Mouse (Mus musculus) midbrain, embryonic 16.5 days (tissue): ENCODE data around the gene Ankrd13a. TPM values are rescaled to one million over a fixed set of nuclear protein-coding genes. Genes with fewer than 3 reads are reported as not detected.

ENCODE experiments used
- ATAC-seq: fragments of 200-750 bp; cut with Nextera tagmentation; 2 replicates; pipeline ENCODE4 v1.8.0; 2017; ENCODE audit warnings: moderate TSS enrichment
- H3K27ac ChIP-seq: fragments of 300-500 bp; sonication (generic); 2 replicates; pipeline ENCODE4 v1.5.1; 2014; ENCODE audit warnings: mild to moderate bottlenecking, low read length, mixed read lengths
- H3K27me3 ChIP-seq: fragments of 300-500 bp; sonication (generic); 2 replicates; pipeline ENCODE4 v1.6.1; 2014; ENCODE audit warnings: low read depth, low read length, mixed read lengths; ENCODE audit not compliant: control insufficient read depth, insufficient read depth
- H3K36me3 ChIP-seq: fragments of 300-500 bp; sonication (generic); 2 replicates; pipeline ENCODE4 v1.6.1; 2014; ENCODE audit warnings: mild to moderate bottlenecking, low read length, moderate library complexity, mixed read lengths; ENCODE audit not compliant: control insufficient read depth, insufficient read depth
- H3K4me1 ChIP-seq: fragments of 300-500 bp; sonication (generic); 2 replicates; pipeline ENCODE4 v1.6.1; 2014; ENCODE audit warnings: mild to moderate bottlenecking, low read length, mixed read lengths; ENCODE audit not compliant: control insufficient read depth, insufficient read depth
- H3K4me2 ChIP-seq: fragments of 300-500 bp; sonication (generic); 2 replicates; pipeline ENCODE4 v1.6.1; 2014; ENCODE audit warnings: mild to moderate bottlenecking, low read length, mixed read lengths
- H3K4me3 ChIP-seq: fragments of 300-500 bp; sonication (generic); 2 replicates; pipeline ENCODE4 v1.5.1; 2014; ENCODE audit warnings: low read depth, mild to moderate bottlenecking, low read length, moderate library complexity, mixed read lengths
- H3K9ac ChIP-seq: fragments of 300-500 bp; sonication (generic); 2 replicates; pipeline ENCODE4 v1.6.1; 2014; ENCODE audit warnings: low read depth, low read length, mixed read lengths
- H3K9me3 ChIP-seq: fragments of 300-500 bp; sonication (generic); replicated peaks from 2 replicates; pipeline ENCODE4 v1.6.1; 2014; ENCODE audit warnings: mild to moderate bottlenecking, low read length, mixed read lengths; ENCODE audit not compliant: control insufficient read depth, poor library complexity, severe bottlenecking
- WGBS: fragments of 180-500 bp; shearing (Covaris S2); extraction: QIAGEN DNeasy Blood & Tissue Kit; methylation state at CpG from one replicate; pipeline ENCODE4 v1.1.7; 2014; 5-methylcytosine and 5-hydroxymethylcytosine counted together
- polyA plus RNA-seq: library from polyadenylated mRNA; unstranded; fragments of >200 nt; fragmentation: Nextera tagmentation; extraction: Ambion mirVana; gene quantifications from 2 replicates; pipeline ENCODE4 v1.2.1, GENCODE M21; 2015

Gene Ankrd13a
- polyA plus RNA-seq, 1 experiment from 2014 or later, result 24.3 TPM

GRCm38 (mm10) chr5:114759536-114760090 lies 14.9 kb upstream of the Ankrd13a start:
- Histone ChIP-seq H3K27ac (no peak overlapping the region), H3K36me3 (peaks cover 29% of the 10 kb centered on the region), H3K4me3 (no peak overlapping the region), H3K9me3 (no peaks in the 10 kb centered on the region), H3K27me3 (no peaks in the 10 kb centered on the region), H3K4me2 (no peak overlapping the region), H3K9ac (no peak overlapping the region), H3K4me1 (no peaks in the 10 kb centered on the region)
- ATAC-seq, result no peak
- WGBS, result 95% methylated on average over 5 of the region's 5 CpGs

- Histone ChIP-seq H3K4me1 (no peaks in the 10 kb centered on the region), H3K27ac (no peak overlapping the region), H3K27me3 (no peaks in the 10 kb centered on the region), H3K4me3 (no peak overlapping the region), H3K36me3 (peaks cover 28% of the 10 kb centered on the region), H3K4me2 (no peak overlapping the region), H3K9me3 (no peaks in the 10 kb centered on the region), H3K9ac (no peak overlapping the region)
- WGBS, result 88% methylated on average over 8 of the region's 8 CpGs
- ATAC-seq, result no peak
These were observed 12.5 kb upstream of the Ankrd13a start for GRCm38 (mm10) chr5:114761980-114762379.

- Histone ChIP-seq H3K9ac (no peak overlapping the region), H3K27me3 (no peaks in the 10 kb centered on the region), H3K4me1 (peaks cover 3% of the 10 kb centered on the region; the same call in 1 of the 2 replicates), H3K27ac (no peak overlapping the region), H3K36me3 (peaks cover 19% of the 10 kb centered on the region), H3K4me2 (no peak overlapping the region), H3K4me3 (no peak overlapping the region), H3K9me3 (no peaks in the 10 kb centered on the region)
- 87% methylated on average over 18 of the region's 18 CpGs for WGBS
- ATAC-seq, result no peak
These were observed 9.4 kb upstream of the Ankrd13a start for GRCm38 (mm10) chr5:114764812-114765735.

- WGBS, result 96% methylated on average over 8 of the region's 8 CpGs
- no peak for ATAC-seq
- Histone ChIP-seq H3K36me3 (peaks cover 11% of the 10 kb centered on the region), H3K4me2 (no peak overlapping the region), H3K27ac (no peak overlapping the region), H3K27me3 (no peaks in the 10 kb centered on the region), H3K4me3 (no peak overlapping the region), H3K4me1 (peaks cover 13% of the 10 kb centered on the region), H3K9ac (no peak overlapping the region), H3K9me3 (no peaks in the 10 kb centered on the region)
These were observed 7.8 kb upstream of the Ankrd13a start for GRCm38 (mm10) chr5:114766686-114767085.

- Histone ChIP-seq H3K36me3 (peaks cover 11% of the 10 kb centered on the region), H3K4me2 (no peak overlapping the region), H3K27me3 (no peaks in the 10 kb centered on the region), H3K27ac (no peak overlapping the region), H3K4me1 (peaks cover 18% of the 10 kb centered on the region), H3K9me3 (no peaks in the 10 kb centered on the region), H3K9ac (no peak overlapping the region), H3K4me3 (no peak overlapping the region)
- no peak for ATAC-seq
- 85% methylated on average over 7 of the region's 7 CpGs for WGBS
These were observed 7.3 kb upstream of the Ankrd13a start for GRCm38 (mm10) chr5:114767185-114767584.

GRCm38 (mm10) chr5:114769786-114770185 lies 4.7 kb upstream of the Ankrd13a start:
- Histone ChIP-seq H3K9me3 (no peaks in the 10 kb centered on the region), H3K36me3 (peaks cover 2% of the 10 kb centered on the region; the same call in 1 of the 2 replicates), H3K4me2 (no peak overlapping the region), H3K4me3 (no peak overlapping the region), H3K9ac (no peak overlapping the region), H3K27me3 (no peaks in the 10 kb centered on the region), H3K4me1 (peaks cover 20% of the 10 kb centered on the region), H3K27ac (no peak overlapping the region)
- 93% methylated on average over 8 of the region's 8 CpGs for WGBS
- no peak for ATAC-seq

- 76% methylated on average over 8 of the region's 8 CpGs for WGBS
- peaks cover 30% of the 10 kb centered on the region for H3K4me1 ChIP-seq
- ATAC-seq, result no peak
These were observed 2.7 kb upstream of the Ankrd13a start for GRCm38 (mm10) chr5:114771796-114772195.

GRCm38 (mm10) chr5:114772456-114773203 lies 1.8 kb upstream of the Ankrd13a start:
- Histone ChIP-seq H3K4me2 (peak overlapping the region; percentile 60), H3K9me3 (no peaks in the 10 kb centered on the region), H3K36me3 (no peaks in the 10 kb centered on the region), H3K27ac (peak overlapping the region; percentile 78), H3K27me3 (no peaks in the 10 kb centered on the region), H3K4me1 (peaks cover 33% of the 10 kb centered on the region), H3K9ac (peak overlapping the region; percentile 94), H3K4me3 (peak overlapping the region; percentile 81)
- peak; percentile 47; the same call in 1 of the 2 replicates for ATAC-seq
- under 1% methylated on average over 28 of the region's 57 CpGs for WGBS

More at GRCm38 (mm10) chr5:114771796-114772195, 2.7 kb upstream of the Ankrd13a start:
- H3K4me3 ChIP-seq, result peak overlapping the region; percentile 81
- no peaks in the 10 kb centered on the region for H3K27me3 ChIP-seq
- no peaks in the 10 kb centered on the region for H3K36me3 ChIP-seq
- H3K4me2 ChIP-seq, result peak overlapping the region; percentile 60
- no peaks in the 10 kb centered on the region for H3K9me3 ChIP-seq
- no peak overlapping the region; the same call in 1 of the 2 replicates for H3K27ac ChIP-seq
- H3K9ac ChIP-seq, result peak overlapping the region; percentile 25; the same call in 1 of the 2 replicates
